Mouse (Mus musculus) brain, embryonic 18.5 days (tissue): ENCODE results near the gene Hoga1.

Experiments
- DNase-seq: peaks from one replicate; pipeline ENCODE4 v3.0.0-alpha.2; 2012; ENCODE audit warnings: low read depth, low spot score

The Hoga1 gene

DNA sequence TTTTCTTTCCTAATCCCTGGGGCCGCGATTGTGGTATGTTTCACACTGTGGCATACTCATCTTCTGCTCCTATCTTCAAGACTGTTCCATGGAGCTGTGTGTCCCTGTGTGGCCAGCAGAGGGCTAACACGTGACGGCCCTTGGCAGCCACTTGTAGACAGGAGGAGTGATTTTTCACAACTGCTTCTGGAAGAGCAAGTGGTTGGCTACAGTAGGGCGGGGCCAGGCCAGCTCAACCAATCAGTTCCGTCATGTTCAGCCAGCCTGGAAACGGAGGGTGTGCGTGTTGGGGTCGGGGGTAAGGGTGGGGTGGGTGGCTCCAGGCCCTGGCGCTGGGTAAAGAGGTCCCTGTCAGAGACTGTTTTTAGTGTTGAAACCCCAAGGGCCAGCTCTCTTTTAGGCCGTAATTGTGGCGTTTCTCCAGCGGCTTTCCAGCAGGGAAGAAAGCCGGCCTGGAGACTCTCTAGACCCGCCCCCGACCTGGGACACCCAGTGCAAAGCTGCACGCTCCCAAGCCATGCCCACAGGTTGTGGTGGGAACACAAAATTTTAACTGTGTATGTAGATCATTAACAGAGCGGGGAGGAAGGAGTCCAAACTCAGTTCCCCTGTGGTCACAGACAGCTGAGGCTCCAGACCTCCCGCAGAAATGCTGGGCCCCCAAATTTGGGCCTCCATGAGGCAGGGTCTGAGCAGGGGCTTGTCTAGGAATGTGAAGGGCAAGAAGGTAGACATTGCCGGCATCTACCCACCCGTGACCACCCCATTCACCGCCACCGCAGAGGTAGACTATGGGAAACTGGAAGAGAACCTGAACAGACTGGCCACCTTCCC, at the start of gene Hoga1:
Gene Hoga1, plus strand, starts transcription at position 342 of the 834 bp plus-strand sequence.
- DNase-seq: no peak

DNA sequence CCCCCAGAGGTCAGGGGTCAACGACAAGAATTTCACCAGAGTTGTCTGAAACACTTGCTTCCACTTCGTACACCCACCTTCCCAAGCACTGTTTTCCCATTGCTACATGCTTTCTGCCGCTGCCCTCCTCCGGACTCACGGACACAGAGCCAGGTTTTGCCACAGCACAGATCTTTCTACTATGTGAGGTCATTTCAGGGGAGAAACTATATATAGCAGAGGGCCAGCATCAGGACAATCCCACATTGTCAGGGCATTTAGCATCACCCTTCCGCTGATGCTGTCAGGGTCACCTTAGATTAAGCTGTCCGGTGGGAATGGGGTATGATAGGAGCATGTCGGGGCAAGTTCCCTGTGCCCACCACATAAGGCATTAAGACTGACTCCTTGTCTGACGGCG, 48.3 kb upstream of the Hoga1 start:
- DNase-seq: no peak

DNA sequence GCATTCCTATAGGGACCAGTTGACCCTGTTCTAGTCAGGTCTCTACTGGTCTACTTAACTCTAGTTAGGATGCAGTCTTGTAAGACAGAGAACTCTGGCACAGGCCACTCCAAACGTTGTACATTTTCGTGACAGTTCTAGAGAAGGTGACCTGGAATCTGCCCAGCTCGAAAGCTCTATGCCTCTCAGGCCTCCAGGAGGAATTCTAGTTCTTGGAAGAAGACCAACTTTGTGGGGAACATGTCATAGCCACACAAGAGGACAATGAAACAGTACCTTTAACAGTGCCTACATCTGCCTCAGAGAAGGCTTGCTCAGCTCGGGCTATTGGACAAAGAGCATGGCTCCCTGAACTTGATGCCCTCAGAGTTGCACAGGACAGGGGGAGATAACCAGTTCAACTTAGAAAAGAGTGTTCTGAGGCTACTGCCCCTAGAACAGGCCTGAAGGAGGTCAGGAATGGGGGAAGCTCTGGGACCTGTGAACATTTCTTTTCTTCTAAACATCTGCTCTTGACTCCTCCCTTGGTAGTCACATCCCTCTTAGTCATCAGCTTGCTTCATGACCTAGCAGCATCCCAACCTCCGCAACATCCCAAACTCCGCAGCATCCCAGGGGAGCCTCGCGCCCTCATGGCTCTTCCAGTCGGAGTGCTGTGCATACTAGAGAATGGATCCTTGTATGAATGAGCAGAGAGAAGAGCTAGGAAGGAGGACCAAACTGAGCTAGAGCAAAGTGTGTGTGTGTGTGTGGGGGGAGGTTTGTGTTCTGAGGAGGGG, 46.5 kb upstream of the Hoga1 start:
- no peak for DNase-seq

DNA sequence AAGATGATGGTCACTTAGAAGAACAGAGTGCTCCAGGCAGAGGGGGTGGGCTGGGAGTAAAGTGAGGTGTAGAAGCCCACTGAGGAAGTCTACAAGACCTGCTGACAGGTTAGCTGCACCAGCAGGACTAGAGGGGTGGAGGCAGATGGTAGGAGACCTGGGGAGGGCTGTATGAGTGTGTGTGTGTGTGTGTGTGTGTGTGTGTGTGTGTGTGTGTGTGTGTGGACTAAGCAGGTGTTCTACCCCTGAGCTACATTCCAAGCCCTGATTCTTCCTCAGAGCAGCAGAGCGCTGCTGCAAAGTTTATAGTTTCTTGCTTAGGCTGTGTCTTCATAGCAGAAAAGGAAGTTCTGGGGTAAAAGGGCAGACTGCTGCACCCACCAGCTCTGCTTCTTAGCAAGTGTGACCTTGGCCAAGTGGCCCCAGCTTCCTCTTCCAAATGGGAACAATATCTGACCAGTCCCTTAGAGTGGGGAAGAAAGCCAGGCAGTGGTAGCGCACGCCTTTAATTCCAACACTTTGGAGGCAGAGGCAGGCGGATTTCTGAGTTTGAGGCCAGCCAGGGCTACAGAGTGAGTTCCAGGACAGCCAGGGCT, 45.6 kb upstream of the Hoga1 start:
- DNase-seq: no peak

DNA sequence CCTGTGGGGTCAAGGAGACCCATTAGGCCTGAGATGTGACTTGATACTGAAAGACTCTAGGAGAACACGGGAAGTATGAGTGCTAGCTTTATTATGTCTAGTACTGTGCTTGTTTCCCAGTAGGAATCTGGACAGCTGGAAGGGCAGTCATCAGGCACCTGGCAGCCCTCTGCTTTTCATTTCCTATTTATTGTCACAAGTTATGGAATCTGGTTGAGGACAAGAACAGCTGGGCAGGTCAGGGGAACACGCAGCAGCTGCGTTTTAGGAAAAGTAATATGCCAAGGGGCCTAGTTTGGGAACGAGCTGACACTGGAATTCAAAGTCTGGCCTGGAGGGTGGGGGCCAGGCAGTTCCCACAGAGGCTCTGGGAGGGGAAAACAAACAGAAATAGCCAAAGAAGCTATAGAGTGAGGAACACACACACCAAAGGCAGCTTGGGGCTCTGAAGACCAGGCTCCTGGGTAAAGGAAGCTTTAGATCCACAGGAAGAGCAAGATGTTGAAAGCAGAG, 44.9 kb upstream of the Hoga1 start:
- no peak for DNase-seq

DNA sequence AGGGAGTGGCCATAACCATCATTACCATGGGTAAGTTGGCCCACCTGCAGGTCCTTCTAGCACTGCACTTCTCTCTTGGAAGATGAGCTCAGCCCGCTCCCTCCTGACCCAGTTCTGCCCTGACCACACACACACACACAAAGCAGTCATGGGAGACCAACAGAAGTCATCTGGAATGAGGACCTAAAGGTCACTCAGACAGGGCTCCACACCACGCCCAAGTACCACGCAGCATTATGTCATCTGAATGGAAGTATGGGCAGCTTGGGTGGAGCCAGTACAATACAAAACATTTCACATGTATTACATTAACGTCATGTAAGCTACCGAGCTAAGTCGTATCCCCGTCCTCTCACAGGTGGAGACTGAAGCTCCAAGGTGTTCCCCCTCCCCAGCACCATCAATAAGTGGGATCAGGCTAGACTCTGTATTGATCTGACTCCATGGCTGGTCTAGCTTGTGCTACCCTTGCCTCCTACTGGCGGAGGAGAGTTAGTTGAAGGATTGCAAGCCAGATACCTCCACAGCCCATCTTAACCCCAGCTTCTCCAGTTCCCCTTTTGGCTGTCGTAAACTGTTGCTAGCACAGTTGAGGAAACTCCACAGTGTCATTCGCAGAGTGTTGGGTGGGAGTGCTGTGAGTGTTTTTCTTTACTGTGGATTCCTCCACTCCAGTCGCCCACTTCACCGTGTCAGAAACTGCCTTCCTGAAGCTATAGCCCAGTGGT, 44.0 kb upstream of the Hoga1 start:
- DNase-seq: no peak

DNA sequence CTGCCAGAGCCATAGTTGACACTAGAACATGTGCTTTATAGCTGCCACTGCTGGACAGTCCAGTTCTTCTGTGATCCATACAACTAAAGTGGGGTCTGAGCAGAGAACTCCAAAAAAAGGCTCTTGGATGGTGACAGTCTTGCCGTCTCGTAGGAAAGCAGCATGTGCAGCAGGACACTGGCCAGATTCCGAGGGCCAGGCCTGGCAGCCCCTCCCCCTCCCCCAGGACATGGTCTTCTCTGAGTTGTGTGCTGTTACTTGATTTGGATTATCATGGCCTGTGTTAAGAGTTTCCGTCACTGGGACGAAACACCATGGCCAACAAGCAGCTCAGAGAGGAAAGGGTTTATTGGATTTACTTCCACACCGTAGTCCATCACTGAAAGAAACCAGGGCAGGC, 41.2 kb upstream of the Hoga1 start:
- no peak for DNase-seq

DNA sequence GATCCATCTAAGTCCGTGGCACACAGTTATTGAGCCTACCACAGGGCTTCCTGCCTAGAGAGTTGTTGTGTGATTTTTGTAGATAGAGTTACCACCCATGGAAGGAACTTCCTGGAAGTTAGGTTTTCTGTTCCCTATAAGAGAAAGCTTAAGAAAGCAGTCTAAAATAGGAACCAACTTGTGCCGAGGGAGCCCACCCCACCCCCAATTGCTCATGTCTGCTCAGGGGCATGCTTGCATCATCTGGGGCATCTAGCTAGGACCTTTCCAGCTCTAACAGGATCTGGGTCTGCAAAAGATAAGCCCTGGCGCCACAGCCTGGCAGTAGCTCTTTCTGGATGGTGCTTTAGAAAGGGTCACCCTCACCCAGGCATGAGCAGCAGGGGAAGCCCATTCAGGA, 39.8 kb upstream of the Hoga1 start:
- no peak for DNase-seq

DNA sequence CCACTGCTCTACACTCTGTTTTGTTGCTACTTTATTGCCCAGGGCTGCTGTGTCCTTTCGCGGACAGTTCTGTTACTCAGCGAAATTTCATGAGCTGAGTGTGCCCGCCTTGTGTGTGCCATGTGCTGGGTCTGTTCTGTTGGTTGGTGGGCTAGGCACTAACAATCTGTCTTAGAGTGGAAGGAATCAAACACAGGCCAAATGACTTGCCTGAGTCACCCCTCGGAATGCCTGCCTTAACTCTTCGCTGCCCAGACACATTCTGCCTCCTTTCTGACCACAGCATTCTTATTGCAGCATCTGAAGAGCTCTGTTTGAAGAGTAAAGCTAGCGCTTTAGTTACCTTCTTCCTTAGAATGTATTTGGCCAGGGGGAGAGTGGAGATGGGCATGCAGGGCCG, 38.8 kb upstream of the Hoga1 start:
- DNase-seq: no peak

DNA sequence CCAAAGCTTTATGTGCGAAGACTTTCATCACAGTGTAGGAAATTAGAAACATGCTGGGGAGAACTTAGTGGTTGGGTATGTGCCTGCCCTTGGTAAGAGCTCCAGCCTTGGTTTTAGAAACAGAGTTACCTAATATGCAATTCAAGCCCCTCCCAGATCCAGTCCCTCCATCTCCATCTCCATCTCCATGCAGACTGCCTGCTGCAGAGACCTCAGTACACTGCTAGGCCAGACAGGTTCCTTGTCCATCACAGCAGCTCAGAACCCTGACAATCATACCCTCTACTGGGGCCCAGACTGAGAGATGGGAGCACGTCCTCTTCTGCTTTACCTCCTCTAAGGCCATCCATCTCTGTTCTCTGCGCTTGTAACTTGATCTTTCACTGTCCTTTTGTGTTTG, 36.8 kb upstream of the Hoga1 start:
- DNase-seq: no peak

DNA sequence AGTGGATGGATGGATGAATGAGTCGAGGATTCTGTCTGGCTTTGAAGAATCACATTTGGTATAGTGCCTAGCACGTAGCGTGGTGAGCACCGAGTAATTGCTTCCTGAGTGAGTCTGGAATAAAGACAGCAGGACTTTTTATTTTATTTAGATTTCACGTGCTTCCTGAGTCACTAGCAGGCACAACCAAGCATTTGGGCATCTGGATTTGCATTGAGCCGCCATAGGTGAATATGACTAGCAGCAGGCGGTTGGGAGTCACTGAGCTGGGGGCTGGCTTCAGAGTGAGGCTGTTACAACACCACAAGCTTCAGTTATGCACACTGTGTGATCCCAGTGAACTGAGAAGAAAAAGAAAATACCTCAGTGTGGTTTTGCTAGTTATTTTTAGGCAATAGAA, 36.3 kb upstream of the Hoga1 start:
- DNase-seq: no peak

DNA sequence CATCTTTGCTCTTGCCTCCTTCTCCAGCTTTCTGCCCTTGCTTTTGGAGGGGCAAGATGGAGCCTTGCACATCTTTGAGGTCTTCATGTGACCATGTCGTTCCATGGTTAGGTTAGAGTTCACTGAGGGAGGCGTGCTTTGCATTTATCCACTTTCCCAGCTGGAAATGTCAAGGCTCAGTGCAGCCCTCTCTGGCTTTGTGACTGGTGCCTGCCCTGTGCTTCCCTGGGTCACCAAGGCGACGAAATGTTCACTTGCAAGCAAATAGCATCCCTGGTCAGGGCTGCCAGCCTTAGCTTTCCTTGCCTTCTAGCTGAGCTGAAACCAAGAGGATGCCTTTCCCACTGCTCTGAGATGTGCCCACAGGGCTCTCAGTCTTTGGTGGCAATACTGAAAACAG, 35.0 kb upstream of the Hoga1 start:
- DNase-seq: no peak

DNA sequence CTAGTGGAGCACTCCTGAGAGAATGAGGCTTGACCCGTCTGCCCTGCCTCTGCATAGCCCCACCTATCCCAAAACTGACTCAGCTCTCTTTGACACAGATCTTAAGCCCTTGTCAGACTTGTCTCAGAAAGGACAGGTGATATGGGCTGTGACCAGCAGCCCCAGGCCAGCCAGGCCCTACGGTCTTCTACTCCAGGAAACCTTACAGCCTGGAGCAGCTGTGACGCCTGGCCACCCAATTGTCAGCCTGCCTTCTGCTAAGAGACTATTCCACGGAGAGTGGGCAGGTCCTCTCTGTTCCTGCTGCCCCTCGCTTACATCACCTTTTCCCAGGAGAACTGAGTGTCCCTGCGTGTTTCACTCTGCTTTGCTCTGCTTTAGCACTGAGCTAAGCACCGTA, 34.3 kb upstream of the Hoga1 start:
- DNase-seq: no peak

DNA sequence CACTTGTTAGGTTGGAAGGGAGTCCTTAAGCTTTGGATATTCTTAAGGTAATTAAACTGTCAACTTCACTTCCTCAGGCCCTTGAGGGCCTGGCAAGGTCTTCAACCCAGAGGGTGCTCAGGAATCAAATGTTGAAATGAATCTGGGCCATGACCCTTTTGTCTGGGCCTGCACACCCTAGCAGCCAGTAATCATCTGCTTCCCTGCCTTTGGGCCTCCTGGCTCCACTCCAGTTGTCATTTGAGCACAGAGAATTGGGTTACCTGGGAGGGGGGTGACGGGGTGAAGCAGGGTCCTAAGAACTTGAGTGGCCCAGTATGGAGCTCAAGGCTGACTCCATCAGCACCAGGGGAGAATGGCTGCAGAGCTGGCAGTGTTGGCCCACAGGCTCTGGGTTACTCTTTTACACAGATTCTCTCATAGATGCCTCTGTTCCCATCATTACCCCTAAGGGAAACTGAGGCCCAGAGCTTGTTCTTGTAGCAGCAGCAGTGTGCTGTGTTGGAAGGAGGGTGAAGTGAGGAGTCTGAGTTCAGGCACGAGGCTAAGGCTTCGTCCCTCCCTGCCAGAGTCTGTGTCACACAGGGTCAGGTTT, 31.1 kb upstream of the Hoga1 start:
- DNase-seq: no peak

DNA sequence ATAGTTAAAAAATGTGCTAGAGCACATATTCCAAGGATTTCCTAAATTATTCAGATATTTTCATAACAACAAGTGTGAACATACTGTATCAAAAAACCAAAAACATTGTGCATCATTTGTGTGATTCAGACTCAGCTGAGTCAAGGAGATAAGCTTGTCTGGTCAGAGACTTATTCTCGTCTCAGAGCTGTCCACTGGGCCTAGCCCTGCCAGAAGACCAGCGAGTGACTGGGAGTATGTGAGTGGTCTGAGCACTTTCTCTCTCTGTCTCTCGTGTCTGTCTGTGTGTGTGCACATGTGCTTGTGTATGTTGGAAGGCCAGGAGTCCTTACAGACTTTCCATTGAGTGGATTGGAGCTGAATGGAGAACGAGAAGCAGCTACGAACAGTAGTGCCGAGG, 30.4 kb upstream of the Hoga1 start:
- no peak for DNase-seq

DNA sequence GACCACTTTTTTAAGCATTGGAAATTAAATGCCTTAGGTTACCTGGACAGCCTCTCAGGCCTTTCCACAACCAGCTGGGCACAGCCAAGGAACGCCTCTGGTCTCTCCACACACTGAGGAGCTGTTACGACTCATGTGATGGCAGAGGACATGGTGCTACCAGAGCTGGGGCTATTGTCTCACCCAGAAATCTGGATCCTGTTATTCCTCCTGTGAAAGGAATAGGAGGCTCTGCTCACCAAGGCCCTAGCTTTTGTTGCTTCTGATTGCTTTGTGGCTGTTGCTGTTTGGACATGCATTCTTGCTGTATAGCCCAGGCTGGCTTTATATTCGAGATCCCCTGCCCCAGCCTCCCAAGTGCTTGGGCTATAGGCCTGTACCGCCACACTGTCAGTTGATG, 29.2 kb upstream of the Hoga1 start:
- DNase-seq: no peak

DNA sequence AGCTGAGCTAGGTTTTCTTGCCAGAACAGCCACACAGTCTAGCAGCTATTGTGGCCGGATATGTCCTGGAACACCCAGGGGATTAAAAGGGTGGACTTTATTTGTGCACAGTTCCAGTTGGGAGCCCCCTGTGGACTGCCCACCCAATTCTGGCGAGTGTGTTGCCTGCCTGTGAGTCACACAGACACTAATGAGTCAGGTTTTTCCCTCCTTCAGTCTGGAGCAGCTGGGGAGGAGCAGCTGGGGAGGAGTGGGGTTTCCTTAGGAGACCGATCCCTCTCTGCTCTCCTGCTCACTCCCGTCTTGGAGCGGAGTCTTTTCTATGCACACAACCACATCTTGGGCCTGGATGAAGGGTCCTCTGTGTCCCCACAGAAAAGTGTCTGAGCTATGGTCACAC, 28.6 kb upstream of the Hoga1 start:
- DNase-seq: no peak

DNA sequence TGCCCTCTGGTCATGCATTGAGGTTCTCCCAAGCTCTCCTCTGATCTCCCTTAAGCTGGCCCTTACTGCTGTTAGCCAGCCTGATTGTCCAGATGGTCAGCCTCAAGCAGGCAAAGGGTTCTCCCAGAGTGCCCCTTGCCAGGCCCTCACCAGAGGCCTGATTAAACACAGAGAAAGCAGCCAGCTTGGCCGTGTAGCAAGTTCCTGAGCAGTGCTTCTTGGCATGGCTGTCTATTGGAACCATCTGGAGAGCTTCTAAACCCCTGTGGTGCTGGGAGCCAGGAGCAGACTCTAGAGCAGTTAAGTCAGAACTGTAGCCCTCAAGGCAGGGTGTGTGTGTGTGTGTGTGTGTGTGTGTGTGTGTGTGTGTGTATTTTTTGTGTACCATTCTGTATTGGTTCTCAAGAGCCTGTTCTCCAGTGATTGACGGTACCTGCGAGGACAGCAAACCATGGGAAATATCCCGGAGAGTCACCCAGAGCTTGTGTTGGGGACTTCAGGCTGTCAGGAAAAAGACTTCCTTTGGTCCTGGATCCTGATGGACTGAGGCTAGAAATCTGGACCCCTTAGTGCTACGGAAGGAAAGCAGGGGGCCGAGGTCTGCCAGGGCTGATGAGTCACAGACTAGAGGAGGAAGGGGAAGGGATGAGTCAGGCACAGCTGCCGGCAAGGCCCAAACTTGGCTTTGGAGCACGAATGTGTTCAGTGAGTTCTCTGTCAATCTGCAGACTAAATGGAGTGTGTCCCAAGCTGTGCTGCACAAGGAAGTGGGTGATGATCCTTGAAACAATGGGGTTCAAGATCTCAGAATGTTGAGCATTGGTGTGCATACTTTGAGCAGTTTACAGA, 27.8 kb upstream of the Hoga1 start:
- no peak for DNase-seq

DNA sequence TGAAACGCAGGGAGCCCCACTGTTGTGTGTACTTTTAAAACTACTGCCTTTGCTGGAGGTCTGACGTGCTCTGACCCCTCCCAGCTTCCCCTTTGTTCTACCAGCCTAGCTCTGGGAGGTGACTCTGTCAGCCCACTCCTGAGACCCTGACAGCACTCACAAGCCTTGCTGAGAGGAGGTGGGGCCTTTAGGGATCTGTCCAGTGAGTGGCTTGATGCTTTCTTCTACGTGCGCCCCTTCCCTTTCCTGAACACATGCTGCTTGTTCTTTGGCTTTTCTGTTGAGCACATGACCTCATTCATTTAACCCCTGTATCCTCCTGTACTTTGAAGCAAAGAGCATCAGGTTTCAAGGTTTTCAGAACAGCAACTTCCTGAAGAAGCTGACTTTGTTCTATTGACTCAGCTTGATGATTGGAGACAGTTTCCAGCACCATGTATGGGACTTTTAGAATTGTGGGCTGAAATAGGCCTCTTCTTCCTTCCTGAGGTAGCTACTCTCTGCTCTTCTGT, 26.3 kb upstream of the Hoga1 start:
- DNase-seq: no peak
